27 mouse cellular contexts compared by ENCODE assay signal in the genomic region with DNA sequence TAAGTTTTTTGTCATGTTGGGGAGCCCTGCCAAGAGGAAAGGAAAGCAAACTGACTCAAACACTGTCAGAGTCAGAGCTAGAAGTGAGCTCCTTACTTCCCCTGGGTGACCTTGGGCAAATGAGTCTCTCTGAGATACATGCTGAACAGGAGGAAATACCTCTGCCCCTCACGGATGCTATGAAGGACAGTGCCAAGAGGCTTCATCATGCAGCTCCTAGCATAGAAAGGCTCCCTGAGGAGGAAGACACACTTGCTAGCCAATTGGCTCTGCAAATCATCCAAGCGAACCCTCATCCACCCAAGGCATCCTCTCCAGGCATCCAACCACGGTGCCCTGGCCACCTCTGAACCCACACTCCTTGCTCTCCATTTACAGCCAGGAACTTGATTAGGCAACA. TPM values are rescaled to one million over a fixed set of nuclear protein-coding genes. Genes with fewer than 3 reads are reported as not detected.
A peak's percentile ranks its signal among the peaks of the same experiment; 100 is the strongest.
DNase-seq lines count a peak whose midpoint lies in the region; ATAC-seq and TF ChIP-seq lines count a peak whose summit lies in the region.
"Had no signal": no experiment of that assay in that cellular context is flagged by ENCODE, and none has a peak within 500 bp of the region (broad histone marks: within the 10 kb centered on the region; RNA-seq: fewer than 3 reads in every experiment).

No protein-coding gene starts in this region.

- no peak for ATAC-seq in liver, embryonic 12.5 days
- ATAC-seq: activated CD4-positive, CD25-positive, alpha-beta regulatory T cell, adult 4 months; CD4-positive, CD25-positive, alpha-beta regulatory T cell, adult 4 months; forebrain, embryonic 13.5 days; forebrain, embryonic 16.5 days; hindbrain, embryonic 16.5 days; intestine, embryonic 15.5 days had no signal

- peak overlapping the region; percentile 36; the same call in 1 of the 2 replicates for H3K27ac ChIP-seq in cerebellum, adult 2 months (ENCODE audit: insufficient read depth, low read length)
- H3K27ac ChIP-seq in left cerebral cortex, adult 2 months = peak overlapping the region; percentile 32; the same call in 1 of the 2 replicates
- H3K27ac ChIP-seq in liver, embryonic 12.5 days = no peak overlapping the region
- H3K27ac ChIP-seq: forebrain, embryonic 10.5 days; forebrain, embryonic 13.5 days; heart, embryonic 15.5 days; hindbrain, embryonic 10.5 days; hindbrain, embryonic 13.5 days; intestine, embryonic 15.5 days; kidney, embryonic 15.5 days had no signal

- no peak for TF ChIP-seq CTCF in cerebellum, adult 2 months (IDR thresholded peaks at IDR 0.05; ENCODE audit: borderline replicate concordance, insufficient read depth, low read depth, low read length)
- no peak for TF ChIP-seq CTCF in left cerebral cortex, adult 2 months (IDR thresholded peaks at IDR 0.05)

- WGBS in cerebellum, adult 2 months = 15% methylated on average over 3 of the region's 3 CpGs
- WGBS in liver, embryonic 12.5 days (ENCODE audit: insufficient replicate concordance) = 54% methylated on average over 3 of the region's 3 CpGs

- no peak for TF ChIP-seq POLR2A in cerebellum, adult 2 months (IDR thresholded peaks at IDR 0.05; ENCODE audit: borderline replicate concordance, insufficient read depth, low read length)

- no peak overlapping the region for H3K4me2 ChIP-seq in liver, embryonic 12.5 days
- H3K4me2 ChIP-seq: forebrain, embryonic 13.5 days; heart, embryonic 12.5 days; heart, embryonic 15.5 days; hindbrain, embryonic 13.5 days; intestine, embryonic 15.5 days; kidney, embryonic 15.5 days had no signal

- DNase-seq in adrenal gland, postnatal 14 days = peak; percentile 17
- no peak for DNase-seq in adrenal gland, adult 8-10 months
- DNase-seq in cerebellum, adult 2 months = peak in 1 of 2 experiments; percentile 31
- DNase-seq in cerebellum, adult 9-11 months = no peak
- no peak for DNase-seq in left cerebral cortex, adult 2 months (ENCODE audit: extremely low spot score in 1 of 2, low spot score in 2 of 2)
- DNase-seq in left cerebral cortex, postnatal 10 days (ENCODE audit: extremely low spot score in 1 of 2, low spot score in 2 of 2) = no peak
- DNase-seq: adrenal gland, postnatal 25 days; cerebellum, adult 18-20 months; cerebellum, postnatal 36 days; gastrocnemius, postnatal 25 days; heart, adult 18-20 months; heart, postnatal 10 days; heart, postnatal 36 days; kidney, adult 8-10 months had no signal

- intact Hi-C loops in left cerebral cortex, adult 2 months (cut with DNase I) = no loop called here
- intact Hi-C loops in left cerebral cortex, postnatal 10 days (cut with DNase I) = no loop called here

- no peaks in the 10 kb centered on the region for H3K27me3 ChIP-seq in cerebellum, adult 2 months (ENCODE audit: control insufficient read depth, insufficient read depth, low read length)
- no peaks in the 10 kb centered on the region for H3K27me3 ChIP-seq in liver, embryonic 12.5 days (replicated peaks)
- H3K27me3 ChIP-seq: forebrain, embryonic 13.5 days; heart, embryonic 12.5 days; heart, embryonic 15.5 days; hindbrain, embryonic 13.5 days; intestine, embryonic 15.5 days; kidney, embryonic 15.5 days had no signal

- no peak overlapping the region for H3K4me3 ChIP-seq in cerebellum, adult 2 months (replicated peaks; ENCODE audit: insufficient read depth, low read depth, low read length)
- H3K4me3 ChIP-seq in left cerebral cortex, adult 2 months = no peak overlapping the region
- H3K4me3 ChIP-seq in liver, embryonic 12.5 days = no peak overlapping the region
- H3K4me3 ChIP-seq: forebrain, embryonic 10.5 days; forebrain, embryonic 13.5 days; heart, embryonic 12.5 days; heart, embryonic 15.5 days; hindbrain, embryonic 10.5 days; hindbrain, embryonic 13.5 days; intestine, embryonic 15.5 days; kidney, embryonic 15.5 days had no signal

- peaks cover 29% of the 10 kb centered on the region for H3K4me1 ChIP-seq in cerebellum, adult 2 months (ENCODE audit: control insufficient read depth, insufficient read depth, low read length)
- H3K4me1 ChIP-seq in liver, embryonic 12.5 days = no peaks in the 10 kb centered on the region
- H3K4me1 ChIP-seq: forebrain, embryonic 10.5 days; forebrain, embryonic 13.5 days; heart, embryonic 12.5 days; heart, embryonic 15.5 days; hindbrain, embryonic 10.5 days; hindbrain, embryonic 13.5 days; intestine, embryonic 15.5 days had no signal

- H3K36me3 ChIP-seq in liver, embryonic 12.5 days = no peaks in the 10 kb centered on the region
- H3K36me3 ChIP-seq: forebrain, embryonic 10.5 days; heart, embryonic 12.5 days; heart, embryonic 15.5 days; hindbrain, embryonic 10.5 days; hindbrain, embryonic 13.5 days; intestine, embryonic 15.5 days; kidney, embryonic 15.5 days had no signal

- H3K9me3 ChIP-seq in liver, embryonic 12.5 days (replicated peaks) = no peaks in the 10 kb centered on the region
- H3K9me3 ChIP-seq: forebrain, embryonic 10.5 days; forebrain, embryonic 13.5 days; heart, embryonic 12.5 days; heart, embryonic 15.5 days; hindbrain, embryonic 10.5 days; hindbrain, embryonic 13.5 days; intestine, embryonic 15.5 days; kidney, embryonic 15.5 days had no signal

- no peak overlapping the region for H3K9ac ChIP-seq in liver, embryonic 12.5 days
- H3K9ac ChIP-seq: forebrain, embryonic 13.5 days; heart, embryonic 12.5 days; heart, embryonic 15.5 days; hindbrain, embryonic 13.5 days; intestine, embryonic 15.5 days; kidney, embryonic 15.5 days had no signal

RNA-seq across cellular contexts. Expression of a gene that starts 51.5 kb away (rescaled TPM):
- 7.7 and 8.2 TPM in 2 replicates for total RNA-seq in adrenal gland, postnatal 14 days (2021)
- total RNA-seq in adrenal gland, adult 8-10 months (2022) = 10 to 100 TPM; 14.7 to 38.0 (median 25.5) TPM
- polyA plus RNA-seq in cerebellum, adult 2 months (2012; rRNA removed) = 33.5 and 37.4 TPM in 2 replicates
- 100 to 1,000 TPM; 121 to 123 TPM for total RNA-seq in left cerebral cortex, adult 2 months (2021)
- total RNA-seq in left cerebral cortex, postnatal 10 days (2021) = 10 to 100 TPM; 94.4 to 99.5 TPM
- polyA plus RNA-seq in liver, embryonic 12.5 days (2016; fragmentation: Nextera tagmentation; extraction: Ambion mirVana) = 0.02 and 0.20 TPM in 2 replicates
- polyA plus RNA-seq: CD4-positive, CD25-positive, alpha-beta regulatory T cell, adult 4 months had no signal
